Mouse (Mus musculus) lung, postnatal 36 days (tissue): ENCODE results near the gene Fam189b.

Experiments
- DNase-seq: peaks from one replicate; pipeline ENCODE4 v3.0.0; 2022; ENCODE audit warnings: mixed read lengths

Fam189b gene

DNA sequence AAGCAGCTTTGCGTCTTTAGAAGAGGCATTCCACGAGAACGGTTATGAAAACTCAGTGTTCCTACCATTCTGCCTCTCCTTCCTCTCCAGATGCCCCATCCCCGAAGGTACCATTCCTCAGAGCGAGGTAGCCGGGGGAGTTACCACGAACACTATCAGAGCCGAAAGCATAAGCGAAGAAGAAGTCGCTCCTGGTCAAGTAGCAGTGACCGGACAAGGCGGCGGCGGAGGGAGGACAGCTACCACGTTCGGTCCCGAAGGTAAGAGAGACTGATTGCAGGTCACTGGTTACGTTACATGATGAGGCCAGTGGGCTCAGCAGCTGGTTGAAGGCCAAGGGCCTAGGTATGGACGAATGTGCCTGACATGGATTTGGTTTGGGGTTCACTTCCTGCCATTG lies 16.0 kb upstream of the Fam189b start:
- no peak for DNase-seq

DNA sequence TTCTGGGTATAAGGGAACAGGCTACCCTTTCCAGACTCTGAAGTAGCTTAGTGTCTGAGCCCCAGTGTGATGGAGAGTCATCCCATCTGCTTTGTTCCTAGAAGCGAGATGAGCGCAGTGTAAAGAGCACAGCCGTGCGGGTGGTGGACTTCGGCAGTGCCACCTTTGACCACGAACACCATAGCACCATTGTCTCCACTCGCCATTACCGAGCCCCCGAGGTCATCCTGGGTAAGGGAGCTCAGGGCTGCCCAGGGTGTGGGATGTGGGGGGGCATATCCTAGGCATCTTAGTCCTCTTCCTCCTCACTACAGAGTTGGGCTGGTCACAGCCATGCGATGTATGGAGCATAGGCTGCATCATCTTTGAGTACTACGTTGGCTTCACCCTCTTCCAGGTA lies 8.1 kb upstream of the Fam189b start:
- DNase-seq, result no peak

- no peak for DNase-seq
Observed at GRCm38 (mm10) chr3:89175544-89175943, 7.4 kb upstream of the Fam189b start.

DNA sequence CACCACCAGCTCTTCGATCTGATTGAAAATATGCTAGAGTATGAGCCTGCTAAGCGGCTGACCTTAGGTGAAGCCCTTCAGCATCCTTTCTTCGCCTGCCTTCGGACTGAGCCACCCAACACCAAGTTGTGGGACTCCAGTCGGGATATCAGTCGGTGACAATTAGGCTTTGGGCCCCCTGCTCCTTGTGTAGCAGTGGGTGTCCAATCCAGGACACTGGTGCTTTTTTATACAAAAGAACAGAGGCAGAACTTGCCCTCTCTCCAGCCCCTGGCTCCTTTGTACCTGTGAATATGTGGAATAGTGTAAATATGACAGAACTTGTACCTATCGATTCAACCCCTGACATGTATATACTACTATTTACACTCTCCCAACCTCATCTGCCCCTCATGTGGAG lies 6.5 kb upstream of the Fam189b start:
- DNase-seq, result no peak

GRCm38 (mm10) chr3:89177242-89178106 lies 5.5 kb upstream of the Fam189b start, which contains the start of gene Scamp3:
Scamp3 (plus strand) TSS chr3:89177473.
- peak; percentile 95 for DNase-seq

DNA sequence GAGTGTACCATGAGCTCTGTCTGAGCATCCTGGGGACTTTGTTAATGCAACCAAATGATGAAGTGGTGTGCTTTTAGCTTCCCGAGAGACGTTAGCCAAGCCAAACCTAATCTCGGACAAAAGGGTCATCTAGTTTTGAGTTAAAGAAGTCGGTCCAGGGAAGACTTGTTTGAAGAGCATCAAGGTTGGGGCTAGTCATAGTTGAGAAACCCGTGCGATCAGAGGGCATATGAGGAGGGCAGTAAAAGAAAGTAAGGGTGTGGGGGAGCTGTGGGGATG lies 4.9 kb upstream of the Fam189b start:
- DNase-seq, result no peak

DNA sequence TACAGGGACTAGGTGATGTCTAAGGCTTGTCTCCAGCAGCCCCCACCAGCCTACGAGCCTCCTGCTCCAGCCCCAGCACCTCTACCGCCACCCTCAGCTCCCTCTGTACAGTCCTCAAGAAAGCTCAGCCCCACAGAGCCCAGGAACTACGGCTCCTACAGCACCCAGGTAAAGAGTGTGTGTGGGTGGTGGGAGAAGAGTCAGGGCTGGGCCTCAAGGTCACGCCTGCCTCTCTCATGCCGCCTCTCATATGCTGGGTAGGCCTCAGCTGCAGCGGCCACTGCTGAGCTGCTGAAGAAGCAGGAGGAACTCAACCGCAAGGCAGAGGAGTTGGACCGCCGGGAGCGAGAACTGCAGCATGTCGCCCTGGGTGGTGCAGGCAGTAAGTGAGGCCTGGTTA lies 3.9 kb upstream of the Fam189b start:
- DNase-seq, result no peak

DNA sequence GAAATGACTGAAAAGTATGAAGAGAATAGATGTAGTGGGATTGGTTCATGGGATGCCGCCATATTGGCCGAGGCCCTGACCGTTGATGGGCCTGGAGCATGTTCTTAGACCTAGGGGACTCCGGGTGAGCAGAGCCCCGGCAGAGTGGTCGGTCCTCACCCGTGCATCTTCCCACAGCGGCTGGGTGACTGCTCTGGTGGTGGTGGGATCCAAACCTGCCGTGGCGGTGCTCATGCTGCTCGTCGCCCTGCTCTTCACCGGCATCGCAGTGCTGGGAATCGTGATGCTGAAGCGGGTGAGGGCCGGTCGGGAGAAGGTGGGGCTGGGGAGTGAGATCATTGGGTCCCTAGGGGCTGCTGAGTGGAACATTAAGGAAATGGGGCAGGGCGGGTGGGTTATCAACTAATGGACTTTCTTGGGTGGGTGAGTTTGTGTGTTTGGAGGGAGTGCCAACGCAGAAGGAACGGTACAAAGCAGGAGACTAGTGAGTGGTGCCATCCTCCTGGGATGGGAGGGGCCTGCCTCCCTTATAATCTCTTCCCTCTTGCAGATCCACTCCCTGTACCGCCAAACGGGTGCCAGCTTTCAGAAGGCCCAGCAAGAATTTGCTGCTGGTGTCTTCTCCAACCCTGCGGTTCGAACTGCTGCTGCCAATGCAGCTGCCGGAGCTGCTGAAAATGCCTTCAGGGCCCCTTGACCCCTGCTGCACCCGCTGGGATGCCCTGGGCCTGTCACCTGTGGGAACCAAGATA lies 1.0 kb upstream of the Fam189b start:
- DNase-seq, result no peak

GRCm38 (mm10) chr3:89182531-89183057 lies 349 bp upstream of the Fam189b start:
- no peak for DNase-seq

GRCm38 (mm10) chr3:89183959-89184315 lies 994 bp downstream of the Fam189b start:
- no peak for DNase-seq

DNA sequence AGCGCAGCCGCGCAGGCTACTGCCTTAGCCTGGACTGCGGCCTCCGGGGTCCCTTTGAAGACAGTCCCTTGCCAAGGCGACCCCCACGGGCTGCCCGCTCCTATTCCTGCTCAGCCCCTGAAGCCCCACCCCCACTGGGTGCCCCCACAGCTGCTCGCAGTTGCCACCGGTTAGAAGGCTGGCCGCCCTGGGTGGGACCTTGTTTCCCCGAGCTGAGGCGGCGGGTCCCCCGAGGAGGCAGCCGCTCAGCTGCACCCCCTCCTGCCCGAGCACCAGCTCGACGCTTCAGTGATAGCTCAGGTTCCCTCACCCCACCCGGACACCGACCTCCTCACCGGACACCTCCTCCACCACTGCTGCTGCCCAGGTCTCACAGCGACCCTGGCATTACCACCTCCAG lies 4.3 kb downstream of the Fam189b start:
- no peak for DNase-seq

DNA sequence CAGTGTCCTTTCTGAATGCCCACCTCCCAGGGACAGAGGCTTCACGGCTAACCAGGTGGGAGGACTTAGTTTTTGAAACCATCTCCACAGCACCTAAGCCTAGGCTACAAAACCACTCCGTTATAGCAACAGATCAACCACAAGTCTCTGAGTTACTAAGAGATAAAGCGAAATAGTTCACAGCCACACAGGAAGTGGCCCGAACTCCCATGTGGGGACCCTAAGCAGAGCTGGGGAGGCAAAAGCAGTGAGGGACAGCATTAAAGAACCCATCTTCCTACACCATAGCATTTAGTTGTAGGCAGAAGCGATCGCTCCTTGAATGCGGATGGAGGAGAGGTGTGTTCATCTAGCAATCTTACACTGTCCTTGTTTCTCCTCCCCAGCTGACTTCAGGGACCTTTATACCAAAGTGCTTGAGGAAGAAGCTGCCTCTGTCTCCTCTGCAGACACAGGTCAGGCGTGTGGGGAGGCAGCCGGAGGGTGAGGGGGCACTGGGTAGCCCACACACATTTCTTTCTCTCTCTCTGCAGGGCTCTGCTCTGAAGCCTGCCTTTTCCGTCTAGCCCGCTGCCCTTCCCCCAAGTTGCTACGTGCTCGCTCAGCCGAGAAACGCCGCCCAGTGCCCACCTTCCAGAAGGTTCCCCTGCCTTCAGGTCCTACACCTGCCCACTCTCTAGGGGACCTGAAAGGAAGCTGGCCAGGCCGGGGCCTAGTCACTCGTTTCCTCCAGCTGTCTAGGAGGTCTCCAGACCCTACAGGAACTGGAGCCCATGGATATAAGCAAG lies 4.9 kb downstream of the Fam189b start:
- DNase-seq, result no peak

GRCm38 (mm10) chr3:89188478-89188875 lies 5.5 kb downstream of the Fam189b start:
- DNase-seq, result no peak

GRCm38 (mm10) chr3:89190436-89190835 lies 7.5 kb downstream of the Fam189b start:
- no peak for DNase-seq

DNA sequence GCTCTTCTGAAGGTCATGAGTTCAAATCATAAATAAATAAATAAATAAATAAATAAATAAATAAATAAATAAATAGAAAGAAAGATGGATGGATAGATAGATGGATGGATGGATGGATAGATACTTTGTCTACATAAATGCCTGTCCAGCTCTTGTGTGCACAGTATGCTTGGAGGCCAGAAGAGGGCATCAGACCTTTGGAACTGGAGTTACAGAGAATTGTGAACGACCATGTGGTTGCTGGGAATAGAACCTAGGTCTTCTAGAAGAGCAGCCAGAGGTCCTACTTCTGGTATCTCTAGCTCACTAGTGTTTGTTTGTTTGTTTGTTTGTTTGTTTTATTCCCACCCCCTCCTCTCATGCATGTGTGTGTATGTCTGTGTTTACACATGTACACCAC lies 10.4 kb downstream of the Fam189b start:
- DNase-seq, result no peak

GRCm38 (mm10) chr3:89193853-89194252 lies 10.9 kb downstream of the Fam189b start:
- peak; percentile 58 for DNase-seq

DNA sequence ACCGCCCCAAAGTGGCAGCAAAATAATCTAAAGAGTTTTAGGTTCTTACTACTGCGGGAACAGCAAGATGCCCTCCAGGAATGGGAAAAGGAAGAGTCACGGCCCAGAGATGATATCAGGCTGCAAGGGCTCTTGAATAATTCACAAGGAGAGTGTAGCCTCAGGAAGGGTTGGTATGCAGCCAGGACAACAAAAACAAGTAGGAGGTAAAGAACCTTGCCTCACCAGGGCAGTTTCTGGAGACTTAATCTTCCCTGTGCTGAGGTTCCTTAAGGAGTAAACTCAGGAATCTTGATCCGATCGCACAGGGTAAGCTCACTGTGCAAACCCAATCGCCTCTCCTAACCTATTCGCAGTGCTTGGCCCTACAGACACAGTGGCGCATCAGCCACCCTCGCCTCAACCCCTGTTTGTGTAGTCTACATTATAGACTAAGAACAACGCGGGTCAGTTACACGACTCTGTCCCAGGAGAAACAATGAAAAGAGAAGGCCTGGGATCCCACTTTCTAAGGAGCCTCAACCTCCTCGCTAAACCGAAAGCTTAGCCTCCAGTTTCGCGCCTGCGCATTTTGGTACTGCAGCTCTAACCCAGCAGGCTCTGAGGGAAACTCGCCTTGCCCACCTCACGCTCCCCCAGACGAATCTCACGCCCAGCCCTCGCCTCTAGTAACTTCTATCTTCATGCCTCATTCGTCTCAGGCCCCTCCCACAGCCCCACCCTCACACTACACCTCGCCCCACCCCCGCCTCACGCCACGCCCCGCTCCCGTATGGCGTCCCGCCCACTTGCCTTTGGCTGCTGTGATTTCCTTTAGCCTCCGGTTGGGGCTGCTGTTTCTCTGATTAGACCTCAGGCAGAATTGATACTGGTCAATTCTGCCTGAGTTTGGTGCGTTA lies 13.3 kb downstream of the Fam189b start:
- peak; percentile 94 for DNase-seq

GRCm38 (mm10) chr3:89199839-89200238 lies 16.9 kb downstream of the Fam189b start:
- DNase-seq, result no peak

- DNase-seq, result peak; percentile 93
Observed at GRCm38 (mm10) chr3:89202253-89203141, 19.6 kb downstream of the Fam189b start, which contains the start of gene Gba. Gba (plus strand) TSS chr3:89202928.

- no peak for DNase-seq
Observed at GRCm38 (mm10) chr3:89203142-89203514, 20.2 kb downstream of the Fam189b start.

GRCm38 (mm10) chr3:89206079-89206478 lies 23.1 kb downstream of the Fam189b start:
- DNase-seq, result no peak
